In the genomic region with DNA sequence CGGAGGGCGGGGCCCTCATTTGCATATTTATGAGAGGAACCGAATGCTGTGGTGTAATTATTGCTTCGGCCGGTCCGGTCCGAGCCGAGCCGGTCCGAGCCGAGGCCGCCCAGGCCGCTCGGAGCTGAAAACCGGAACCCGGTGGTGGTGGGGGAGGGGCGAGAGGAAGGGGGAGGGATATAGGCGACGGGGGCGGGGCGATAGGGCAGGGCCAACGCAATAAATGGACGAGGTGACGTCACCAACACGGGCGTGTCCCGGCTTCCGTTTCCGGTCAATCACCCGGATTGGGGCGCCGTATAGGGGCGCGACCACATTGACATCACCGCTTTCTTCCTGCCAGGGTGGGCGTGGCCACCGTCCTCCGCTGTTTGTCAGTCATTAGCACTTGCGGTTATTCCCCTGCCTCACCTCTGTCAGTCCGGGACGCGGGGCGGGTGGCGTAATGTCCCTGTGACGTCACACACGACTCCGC, we compare ENCODE assay signal across 8 mouse cellular contexts. TPM values are rescaled to one million over a fixed set of nuclear protein-coding genes. Genes with fewer than 3 reads are reported as not detected.
DNase-seq lines count a peak whose midpoint lies in the region; ATAC-seq lines count a peak whose summit lies in the region.

No protein-coding gene starts in this region.

- H3K9ac ChIP-seq in embryonic facial prominence, embryonic 13.5 days, result peak overlapping the region; percentile 65
- H3K9ac ChIP-seq in limb, embryonic 13.5 days, result peak overlapping the region; percentile 70
- H3K9ac ChIP-seq in midbrain, embryonic 15.5 days, result peak overlapping the region; percentile 64

- peak; percentile 91 for DNase-seq in 3T3-L1 (ENCODE audit: low read depth, low spot score)
- DNase-seq in adrenal gland, postnatal 36 days, result peak; percentile 94 to 95
- DNase-seq in heart, adult 9 months (ENCODE audit: low spot score in 2 of 2), result peak; percentile 90 to 93
- DNase-seq in kidney, adult 9 months, result peak; percentile 96
- peak; percentile 82 to 85 for DNase-seq in spleen, adult 18-20 months

- no peaks in the 10 kb centered on the region for H3K4me1 ChIP-seq in embryonic facial prominence, embryonic 13.5 days
- no peaks in the 10 kb centered on the region for H3K4me1 ChIP-seq in limb, embryonic 13.5 days
- no peaks in the 10 kb centered on the region; the same call in 1 of the 2 replicates for H3K4me1 ChIP-seq in midbrain, embryonic 15.5 days

- no peaks in the 10 kb centered on the region for H3K9me3 ChIP-seq in embryonic facial prominence, embryonic 13.5 days
- no peaks in the 10 kb centered on the region for H3K9me3 ChIP-seq in limb, embryonic 13.5 days
- no peaks in the 10 kb centered on the region for H3K9me3 ChIP-seq in midbrain, embryonic 15.5 days

- peak; percentile 16 for ATAC-seq in embryonic facial prominence, embryonic 13.5 days (ENCODE audit: insufficient number of reproducible peaks, insufficient read depth, low FRiP score, low TSS enrichment, low read depth)
- ATAC-seq in limb, embryonic 13.5 days (ENCODE audit: low FRiP score, low read depth), result peak; percentile 30
- peak; percentile 48 for ATAC-seq in midbrain, embryonic 15.5 days (replicated peaks)

- peak overlapping the region; percentile 63 for H3K4me3 ChIP-seq in embryonic facial prominence, embryonic 13.5 days
- peak overlapping the region; percentile 65 for H3K4me3 ChIP-seq in limb, embryonic 13.5 days
- H3K4me3 ChIP-seq in midbrain, embryonic 15.5 days, result peak overlapping the region; percentile 77

- under 1% methylated on average over 46 of the region's 47 CpGs for WGBS in embryonic facial prominence, embryonic 13.5 days
- under 1% methylated on average over 47 of the region's 47 CpGs for WGBS in limb, embryonic 13.5 days
- WGBS in midbrain, embryonic 15.5 days, result under 1% methylated on average over 46 of the region's 47 CpGs

- H3K36me3 ChIP-seq in embryonic facial prominence, embryonic 13.5 days, result no peaks in the 10 kb centered on the region
- no peaks in the 10 kb centered on the region for H3K36me3 ChIP-seq in limb, embryonic 13.5 days
- H3K36me3 ChIP-seq in midbrain, embryonic 15.5 days (replicated peaks), result no peaks in the 10 kb centered on the region

- peak overlapping the region; percentile 98 for H3K27ac ChIP-seq in embryonic facial prominence, embryonic 13.5 days
- peak overlapping the region; percentile 97 for H3K27ac ChIP-seq in limb, embryonic 13.5 days
- H3K27ac ChIP-seq in midbrain, embryonic 15.5 days, result peak overlapping the region; percentile 97

- no peaks in the 10 kb centered on the region for H3K27me3 ChIP-seq in embryonic facial prominence, embryonic 13.5 days
- no peaks in the 10 kb centered on the region for H3K27me3 ChIP-seq in limb, embryonic 13.5 days
- H3K27me3 ChIP-seq in midbrain, embryonic 15.5 days (replicated peaks), result no peaks in the 10 kb centered on the region

- peak overlapping the region; percentile 60 for H3K4me2 ChIP-seq in embryonic facial prominence, embryonic 13.5 days
- H3K4me2 ChIP-seq in limb, embryonic 13.5 days (replicated peaks), result peak overlapping the region; percentile 66
- H3K4me2 ChIP-seq in midbrain, embryonic 15.5 days, result peak overlapping the region; percentile 71

RNA-seq across cellular contexts. Expression of gene Ppp2r3d, which starts 51.2 kb away (rescaled TPM):
- 100 to 1,000 TPM in 1 of 2 experiments, 10 to 100 TPM in 1; 92.7 to 101 TPM for total RNA-seq in adrenal gland, postnatal 36 days (2021)
- 113 and 120 TPM in 2 replicates for polyA plus RNA-seq in embryonic facial prominence, embryonic 13.5 days (2015; fragmentation: Nextera tagmentation; extraction: Ambion mirVana)
- 119 and 136 TPM in 2 replicates for polyA plus RNA-seq in limb, embryonic 13.5 days (2015; fragmentation: Nextera tagmentation; extraction: Ambion mirVana)
- polyA plus RNA-seq in midbrain, embryonic 15.5 days (2015; fragmentation: Nextera tagmentation; extraction: Ambion mirVana), result 170 and 179 TPM in 2 replicates

Comparison
In these comparisons a context has a peak if more than half of its experiments do, and no peak if none do; other contexts are left out.
1. Peak in every context shown above with its lines: DNase-seq, ATAC-seq, H3K4me3 ChIP-seq and H3K27ac ChIP-seq.